9 mouse cellular contexts compared by ENCODE assay signal in the genomic region with DNA sequence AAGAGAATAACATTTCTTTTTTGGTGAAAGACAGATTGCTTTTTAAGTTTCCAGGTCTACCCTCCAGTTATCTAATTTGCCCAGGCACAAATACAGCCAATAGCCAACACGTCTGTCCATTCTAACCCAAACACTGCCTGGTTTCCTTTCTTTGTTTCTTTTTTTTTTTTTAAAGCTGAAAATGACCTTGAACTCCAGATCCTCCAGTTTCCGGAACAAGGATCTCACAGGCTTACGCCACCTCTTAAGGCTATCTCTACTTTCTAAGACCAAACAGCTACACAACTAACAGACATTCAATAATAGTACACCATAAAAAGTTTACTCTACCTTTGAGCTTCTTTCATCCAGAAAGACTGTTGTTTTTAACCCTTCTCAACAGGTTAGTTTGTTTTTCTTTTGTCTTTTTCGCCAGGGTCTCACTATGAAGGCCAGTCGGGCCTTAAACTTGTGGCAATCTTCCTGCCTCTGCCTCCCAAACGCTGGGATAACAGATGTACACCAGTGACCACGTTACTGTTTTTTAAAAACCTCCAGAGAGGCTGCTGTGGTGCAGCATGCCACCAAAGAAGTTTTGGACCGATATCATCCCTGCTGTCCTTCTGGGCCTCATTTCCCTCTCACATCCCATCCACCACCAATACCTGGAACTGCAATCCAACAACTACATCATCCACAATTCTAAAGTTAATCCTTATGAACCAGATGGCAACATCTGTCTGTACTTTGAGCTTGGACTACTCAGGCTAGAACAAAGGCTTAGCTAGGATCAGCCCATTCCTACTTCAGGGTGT. TPM values are rescaled to one million over a fixed set of nuclear protein-coding genes. Genes with fewer than 3 reads are reported as not detected.
DNase-seq lines count a peak whose midpoint lies in the region; ATAC-seq and TF ChIP-seq lines count a peak whose summit lies in the region.
"Had no signal": no experiment of that assay in that cellular context is flagged by ENCODE, and none has a peak within 500 bp of the region (broad histone marks: within the 10 kb centered on the region; RNA-seq: fewer than 3 reads in every experiment).

No protein-coding gene starts in this region.

- no peaks in the 10 kb centered on the region for H3K27me3 ChIP-seq in kidney, embryonic 15.5 days
- no peaks in the 10 kb centered on the region for H3K27me3 ChIP-seq in embryonic facial prominence, embryonic 12.5 days
- H3K27me3 ChIP-seq in hindbrain, postnatal 0 days (ENCODE audit: insufficient read depth, low read length): no peaks in the 10 kb centered on the region
- no peaks in the 10 kb centered on the region for H3K27me3 ChIP-seq in midbrain, postnatal 0 days (ENCODE audit: insufficient read depth, low read length)

- H3K27ac ChIP-seq in kidney, embryonic 15.5 days: no peak overlapping the region
- H3K27ac ChIP-seq in embryonic facial prominence, embryonic 12.5 days: no peak overlapping the region
- 0 out of 2 replicates have a peak overlapping the region, but pooled peaks have one; percentile 93 for H3K27ac ChIP-seq in hindbrain, postnatal 0 days
- no peak overlapping the region for H3K27ac ChIP-seq in midbrain, postnatal 0 days (ENCODE audit: low read depth, low read length)

- TF ChIP-seq CTCF in hindbrain, postnatal 0 days (IDR thresholded peaks at IDR 0.05; ENCODE audit: low read depth): no peak
- no peak for TF ChIP-seq CTCF in midbrain, postnatal 0 days (IDR thresholded peaks at IDR 0.05)

- H3K4me1 ChIP-seq in kidney, embryonic 15.5 days: peaks cover 45% of the 10 kb centered on the region
- H3K4me1 ChIP-seq in embryonic facial prominence, embryonic 12.5 days: peaks cover 44% of the 10 kb centered on the region
- H3K4me1 ChIP-seq in hindbrain, postnatal 0 days (ENCODE audit: insufficient read depth, low read length): peaks cover 6% of the 10 kb centered on the region
- peaks cover 12% of the 10 kb centered on the region for H3K4me1 ChIP-seq in midbrain, postnatal 0 days (ENCODE audit: insufficient read depth, low read length)

- no peak for ATAC-seq in kidney, embryonic 15.5 days (replicated peaks; ENCODE audit: low FRiP score)
- no peak for ATAC-seq in embryonic facial prominence, embryonic 12.5 days (ENCODE audit: insufficient number of reproducible peaks, insufficient read depth, low FRiP score, low TSS enrichment)
- no peak for ATAC-seq in hindbrain, postnatal 0 days
- no peak for ATAC-seq in midbrain, postnatal 0 days (ENCODE audit: low FRiP score)

- DNase-seq in kidney, postnatal 25 days: no peak
- DNase-seq in hindbrain, postnatal 0 days (ENCODE audit: low spot score): no peak
- no peak for DNase-seq in midbrain, postnatal 0 days (ENCODE audit: low spot score)
- DNase-seq in MN1 (ENCODE audit: low spot score): no peak
- DNase-seq in layer of hippocampus, adult 8-10 months (ENCODE audit: low spot score in 2 of 2): no peak
- no peak for DNase-seq in left cerebral cortex, adult 11 months (ENCODE audit: low spot score)
- DNase-seq: cerebellum, adult 9-11 months had no signal

- peak overlapping the region; percentile 73 for H3K4me3 ChIP-seq in kidney, embryonic 15.5 days (replicated peaks)
- peak overlapping the region; percentile 91 for H3K4me3 ChIP-seq in embryonic facial prominence, embryonic 12.5 days
- peak overlapping the region; percentile 86 for H3K4me3 ChIP-seq in hindbrain, postnatal 0 days (ENCODE audit: low read length)
- H3K4me3 ChIP-seq in midbrain, postnatal 0 days (ENCODE audit: low read depth, low read length): peak overlapping the region; percentile 87

- H3K36me3 ChIP-seq in kidney, embryonic 15.5 days: no peaks in the 10 kb centered on the region
- H3K36me3 ChIP-seq in embryonic facial prominence, embryonic 12.5 days: no peaks in the 10 kb centered on the region
- H3K36me3 ChIP-seq in hindbrain, postnatal 0 days (ENCODE audit: insufficient read depth, low read length): no peaks in the 10 kb centered on the region
- H3K36me3 ChIP-seq in midbrain, postnatal 0 days (ENCODE audit: insufficient read depth, low read length): no peaks in the 10 kb centered on the region

- no peaks in the 10 kb centered on the region for H3K9me3 ChIP-seq in kidney, embryonic 15.5 days (replicated peaks)
- H3K9me3 ChIP-seq in embryonic facial prominence, embryonic 12.5 days: no peaks in the 10 kb centered on the region
- no peaks in the 10 kb centered on the region for H3K9me3 ChIP-seq in hindbrain, postnatal 0 days (ENCODE audit: low read length)
- no peaks in the 10 kb centered on the region for H3K9me3 ChIP-seq in midbrain, postnatal 0 days (ENCODE audit: low read length)

- H3K9ac ChIP-seq in kidney, embryonic 15.5 days: 0 out of 2 replicates have a peak overlapping the region, but pooled peaks have one; percentile 91
- H3K9ac ChIP-seq in embryonic facial prominence, embryonic 12.5 days: 0 out of 2 replicates have a peak overlapping the region, but pooled peaks have one; percentile 98
- peak overlapping the region; percentile 93 for H3K9ac ChIP-seq in hindbrain, postnatal 0 days (replicated peaks; ENCODE audit: low read length)
- no peak overlapping the region; the same call in 1 of the 2 replicates for H3K9ac ChIP-seq in midbrain, postnatal 0 days (replicated peaks; ENCODE audit: low read length, poor library complexity, severe bottlenecking)

- WGBS in kidney, embryonic 15.5 days: 68% methylated on average over 8 of the region's 8 CpGs
- WGBS in embryonic facial prominence, embryonic 12.5 days: 76% methylated on average over 8 of the region's 8 CpGs
- WGBS in hindbrain, postnatal 0 days: 52% methylated on average over 8 of the region's 8 CpGs
- WGBS in midbrain, postnatal 0 days: 64% methylated on average over 8 of the region's 8 CpGs

- H3K4me2 ChIP-seq in kidney, embryonic 15.5 days: peak overlapping the region; percentile 62
- H3K4me2 ChIP-seq in embryonic facial prominence, embryonic 12.5 days (replicated peaks): peak overlapping the region; percentile 64
- H3K4me2 ChIP-seq in hindbrain, postnatal 0 days (ENCODE audit: low read depth, low read length): peak overlapping the region; percentile 88
- H3K4me2 ChIP-seq in midbrain, postnatal 0 days (ENCODE audit: low read depth, low read length, poor library complexity, severe bottlenecking): peak overlapping the region; percentile 65

RNA-seq across cellular contexts. Expression of gene Dennd5a, which starts 2.1 kb away (rescaled TPM):
- polyA plus RNA-seq in kidney, embryonic 15.5 days (2015; fragmentation: Nextera tagmentation; extraction: Ambion mirVana): 31.4 and 31.6 TPM in 2 replicates
- 42.0 and 51.4 TPM in 2 replicates for polyA plus RNA-seq in embryonic facial prominence, embryonic 12.5 days (2016; fragmentation: Nextera tagmentation; extraction: Ambion mirVana)
- 174 and 191 TPM in 2 replicates for total RNA-seq in hindbrain, postnatal 0 days (2014; rRNA removed)
- polyA plus RNA-seq in hindbrain, postnatal 0 days (2015; fragmentation: Nextera tagmentation; extraction: Ambion mirVana): 29.3 and 32.4 TPM in 2 replicates
- 168 and 185 TPM in 2 replicates for total RNA-seq in midbrain, postnatal 0 days (2014; rRNA removed)
- 25.2 and 28.7 TPM in 2 replicates for polyA plus RNA-seq in midbrain, postnatal 0 days (2015; fragmentation: Nextera tagmentation; extraction: Ambion mirVana)
- 100 to 1,000 TPM; 206 to 222 (median 217) TPM for total RNA-seq in layer of hippocampus, adult 8-10 months (2022)

RNA-seq across cellular contexts. Expression of gene Tmem41b, which starts 28.5 kb away (rescaled TPM):
- polyA plus RNA-seq in kidney, embryonic 15.5 days (2015; fragmentation: Nextera tagmentation; extraction: Ambion mirVana): 59.5 and 69.1 TPM in 2 replicates
- polyA plus RNA-seq in embryonic facial prominence, embryonic 12.5 days (2016; fragmentation: Nextera tagmentation; extraction: Ambion mirVana): 73.5 and 74.8 TPM in 2 replicates
- 56.9 and 59.0 TPM in 2 replicates for total RNA-seq in hindbrain, postnatal 0 days (2014; rRNA removed)
- polyA plus RNA-seq in hindbrain, postnatal 0 days (2015; fragmentation: Nextera tagmentation; extraction: Ambion mirVana): 58.7 and 59.6 TPM in 2 replicates
- total RNA-seq in midbrain, postnatal 0 days (2014; rRNA removed): 65.0 and 66.0 TPM in 2 replicates
- polyA plus RNA-seq in midbrain, postnatal 0 days (2015; fragmentation: Nextera tagmentation; extraction: Ambion mirVana): 55.2 and 55.4 TPM in 2 replicates
- 10 to 100 TPM; 42.0 to 52.7 (median 48.8) TPM for total RNA-seq in layer of hippocampus, adult 8-10 months (2022)

RNA-seq across cellular contexts. Expression of gene Ipo7, which starts 59.9 kb away (rescaled TPM):
- 53.8 and 54.3 TPM in 2 replicates for polyA plus RNA-seq in kidney, embryonic 15.5 days (2015; fragmentation: Nextera tagmentation; extraction: Ambion mirVana)
- 42.4 and 45.1 TPM in 2 replicates for polyA plus RNA-seq in embryonic facial prominence, embryonic 12.5 days (2016; fragmentation: Nextera tagmentation; extraction: Ambion mirVana)
- 75.4 and 87.0 TPM in 2 replicates for total RNA-seq in hindbrain, postnatal 0 days (2014; rRNA removed)
- 27.7 and 28.0 TPM in 2 replicates for polyA plus RNA-seq in hindbrain, postnatal 0 days (2015; fragmentation: Nextera tagmentation; extraction: Ambion mirVana)
- 88.2 and 103 TPM in 2 replicates for total RNA-seq in midbrain, postnatal 0 days (2014; rRNA removed)
- 26.9 and 27.5 TPM in 2 replicates for polyA plus RNA-seq in midbrain, postnatal 0 days (2015; fragmentation: Nextera tagmentation; extraction: Ambion mirVana)
- total RNA-seq in layer of hippocampus, adult 8-10 months (2022): 100 to 1,000 TPM in 2 of 4 experiments, 10 to 100 TPM in 2; 87.4 to 109 (median 99.4) TPM
